Mouse (Mus musculus) liver, embryonic 11.5 days (tissue): ENCODE data around the gene D930048N14Rik. TPM values are rescaled to one million over a fixed set of nuclear protein-coding genes. Genes with fewer than 3 reads are reported as not detected.
A peak's percentile ranks its signal among the peaks of the same experiment; 100 is the strongest.
"Not testable (repeated sequence)": the region's sequence is repeated elsewhere in the genome, so short reads cannot be mapped to it uniquely, and the experiment has no call there.

Experiments used
- ATAC-seq: fragments of 200-750 bp; cut with Nextera tagmentation; replicated peaks from 2 replicates; pipeline ENCODE4 v1.8.0; 2017; ENCODE audit warnings: moderate number of reproducible peaks, mild to moderate bottlenecking, moderate TSS enrichment, moderate library complexity; ENCODE audit not compliant: low FRiP score
- DNase-seq: peaks from one replicate; pipeline ENCODE4 v3.0.0-alpha.2; 2017; ENCODE audit warnings: low spot score
- H3K27ac ChIP-seq: fragments of 300-500 bp; sonication (generic); 2 replicates; pipeline ENCODE4 v1.5.1; 2014; ENCODE audit warnings: mild to moderate bottlenecking, low read depth, low read length, control low read depth
- H3K27me3 ChIP-seq: fragments of 300-500 bp; sonication (generic); replicated peaks from 2 replicates; pipeline ENCODE4 v1.6.1; 2014; ENCODE audit warnings: low read length, mixed read lengths; ENCODE audit not compliant: control insufficient read depth, insufficient read depth
- H3K36me3 ChIP-seq: fragments of 300-500 bp; sonication (generic); 2 replicates; pipeline ENCODE4 v1.6.1; 2014; ENCODE audit warnings: mild to moderate bottlenecking, low read length, moderate library complexity, mixed read lengths; ENCODE audit not compliant: control insufficient read depth, insufficient read depth
- H3K4me1 ChIP-seq: fragments of 300-500 bp; sonication (generic); replicated peaks from 2 replicates; pipeline ENCODE4 v1.6.1; 2014; ENCODE audit warnings: low read length, mixed read lengths; ENCODE audit not compliant: control insufficient read depth, insufficient read depth
- H3K4me2 ChIP-seq: fragments of 300-500 bp; sonication (generic); 2 replicates; pipeline ENCODE4 v1.6.1; 2014; ENCODE audit warnings: mild to moderate bottlenecking, control low read depth, moderate library complexity
- H3K4me3 ChIP-seq: fragments of 300-500 bp; sonication (generic); 2 replicates; pipeline ENCODE4 v1.5.1; 2014; ENCODE audit warnings: low read depth, low read length, control low read depth
- H3K9ac ChIP-seq: fragments of 300-500 bp; sonication (generic); 2 replicates; pipeline ENCODE4 v1.6.1; 2014; ENCODE audit warnings: low read depth, low read length, control low read depth
- H3K9me3 ChIP-seq: fragments of 300-500 bp; sonication (generic); 2 replicates; pipeline ENCODE4 v1.6.1; 2016; ENCODE audit warnings: low read length, inconsistent platforms, mixed read lengths; ENCODE audit not compliant: control insufficient read depth
- WGBS: fragments of 180-500 bp; shearing (Covaris S2); extraction: QIAGEN DNeasy Blood & Tissue Kit; methylation state at CpG from one replicate; pipeline ENCODE4 v1.1.7; 2014; 5-methylcytosine and 5-hydroxymethylcytosine counted together
- polyA plus RNA-seq: library from polyadenylated mRNA; unstranded; fragments of >200 nt; fragmentation: Nextera tagmentation; extraction: Ambion mirVana; gene quantifications from 2 replicates; pipeline ENCODE4 v1.2.1, GENCODE M21; 2014

The D930048N14Rik gene
- polyA plus RNA-seq, 1 experiment from 2014 or later = 1.5 TPM

- DNase-seq = not testable (repeated sequence)
- WGBS = 92% methylated on average over 7 of the region's 7 CpGs
Observed at GRCm38 (mm10) chr11:51664747-51665146, 14.0 kb downstream of the D930048N14Rik start.

GRCm38 (mm10) chr11:51670846-51671245, 20.1 kb downstream of the D930048N14Rik start:
- H3K4me2 ChIP-seq = no peak overlapping the region
- ATAC-seq = no peak

More at GRCm38 (mm10) chr11:51664747-51665146, 14.0 kb downstream of the D930048N14Rik start:
- not testable (repeated sequence) for H3K27me3 ChIP-seq, H3K4me1 ChIP-seq, H3K9ac ChIP-seq, H3K4me2 ChIP-seq, H3K27ac ChIP-seq, H3K9me3 ChIP-seq, ATAC-seq, H3K36me3 ChIP-seq, H3K4me3 ChIP-seq

GRCm38 (mm10) chr11:51671376-51671775, 20.6 kb downstream of the D930048N14Rik start:
- H3K4me3 ChIP-seq = no peak overlapping the region
- DNase-seq = no peak
- H3K27me3 ChIP-seq = no peaks in the 10 kb centered on the region
- no peak overlapping the region for H3K9ac ChIP-seq
- no peak overlapping the region for H3K4me2 ChIP-seq
- H3K36me3 ChIP-seq = no peaks in the 10 kb centered on the region
- ATAC-seq = no peak
- no peaks in the 10 kb centered on the region for H3K9me3 ChIP-seq
- H3K27ac ChIP-seq = no peak overlapping the region
- no peaks in the 10 kb centered on the region for H3K4me1 ChIP-seq
- 74% methylated on average over 2 of the region's 2 CpGs for WGBS

More at GRCm38 (mm10) chr11:51670846-51671245, 20.1 kb downstream of the D930048N14Rik start:
- no peaks in the 10 kb centered on the region for H3K9me3 ChIP-seq
- DNase-seq = no peak
- no peak overlapping the region for H3K4me3 ChIP-seq
- no peaks in the 10 kb centered on the region for H3K36me3 ChIP-seq
- 90% methylated on average over 7 of the region's 7 CpGs for WGBS
- H3K27me3 ChIP-seq = no peaks in the 10 kb centered on the region
- no peaks in the 10 kb centered on the region for H3K4me1 ChIP-seq
- H3K9ac ChIP-seq = no peak overlapping the region
- H3K27ac ChIP-seq = no peak overlapping the region

GRCm38 (mm10) chr11:51673291-51673690, 22.5 kb downstream of the D930048N14Rik start:
- no peaks in the 10 kb centered on the region for H3K4me1 ChIP-seq
- no peak overlapping the region for H3K27ac ChIP-seq
- DNase-seq (no peak), ATAC-seq (no peak)
- H3K36me3 ChIP-seq = no peaks in the 10 kb centered on the region
- H3K4me2 ChIP-seq = no peak overlapping the region
- no peaks in the 10 kb centered on the region for H3K27me3 ChIP-seq
- whole genome bisulfite sequencing = 86% methylated on average over 9 of the region's 9 CpGs
- no peaks in the 10 kb centered on the region for H3K9me3 ChIP-seq
- no peak overlapping the region for H3K9ac ChIP-seq
- H3K4me3 ChIP-seq = no peak overlapping the region

GRCm38 (mm10) chr11:51675386-51675785, 24.6 kb downstream of the D930048N14Rik start:
- WGBS = 73% methylated on average over 5 of the region's 5 CpGs
- H3K4me1 ChIP-seq = no peaks in the 10 kb centered on the region

GRCm38 (mm10) chr11:51677737-51678418, 27.1 kb downstream of the D930048N14Rik start:
- Histone ChIP-seq H3K4me1 (0 out of 2 replicates have a peak, but pooled peaks cover 2% of the 10 kb centered on the region), H3K9ac (no peak overlapping the region)
- WGBS = 57% methylated on average over 6 of the region's 6 CpGs

More at GRCm38 (mm10) chr11:51675386-51675785, 24.6 kb downstream of the D930048N14Rik start:
- no peaks in the 10 kb centered on the region for H3K36me3 ChIP-seq
- H3K4me2 ChIP-seq = no peak overlapping the region
- H3K27me3 ChIP-seq = no peaks in the 10 kb centered on the region
- H3K27ac ChIP-seq = no peak overlapping the region
- H3K9me3 ChIP-seq = no peaks in the 10 kb centered on the region
- ATAC-seq = no peak
- H3K4me3 ChIP-seq = no peak overlapping the region
- no peak for DNase-seq
- H3K9ac ChIP-seq = no peak overlapping the region

GRCm38 (mm10) chr11:51679466-51679865, 28.7 kb downstream of the D930048N14Rik start:
- 71% methylated on average over 3 of the region's 3 CpGs for WGBS
- H3K4me2 ChIP-seq = no peak overlapping the region
- DNase-seq = no peak
- ATAC-seq = no peak
- H3K9ac ChIP-seq = no peak overlapping the region
- no peaks in the 10 kb centered on the region for H3K36me3 ChIP-seq
- no peak overlapping the region for H3K4me3 ChIP-seq
- H3K27me3 ChIP-seq = no peaks in the 10 kb centered on the region
- no peak overlapping the region for H3K27ac ChIP-seq
- no peaks in the 10 kb centered on the region for H3K9me3 ChIP-seq
- 0 out of 2 replicates have a peak, but pooled peaks cover 2% of the 10 kb centered on the region for H3K4me1 ChIP-seq

More at GRCm38 (mm10) chr11:51677737-51678418, 27.1 kb downstream of the D930048N14Rik start:
- Histone ChIP-seq H3K27me3 (no peaks in the 10 kb centered on the region), H3K27ac (no peak overlapping the region), H3K9me3 (no peaks in the 10 kb centered on the region), H3K36me3 (no peaks in the 10 kb centered on the region), H3K4me2 (no peak overlapping the region), H3K4me3 (no peak overlapping the region)
- DNase-seq = no peak
- no peak for ATAC-seq

GRCm38 (mm10) chr11:51681324-51681975, 30.7 kb downstream of the D930048N14Rik start:
- H3K4me2 ChIP-seq = peak overlapping the region; percentile 53
- DNase-seq (peak; percentile 76), ATAC-seq (peak; percentile 70)
- peak overlapping the region; percentile 18; the same call in 1 of the 2 replicates for H3K4me3 ChIP-seq
- H3K9me3 ChIP-seq = no peaks in the 10 kb centered on the region
- H3K9ac ChIP-seq = peak overlapping the region; percentile 42; the same call in 1 of the 2 replicates
- no peak overlapping the region for H3K27ac ChIP-seq
- 29% methylated on average over 13 of the region's 13 CpGs for WGBS
- H3K27me3 ChIP-seq = no peaks in the 10 kb centered on the region
- H3K4me1 ChIP-seq = 0 out of 2 replicates have a peak, but pooled peaks cover 2% of the 10 kb centered on the region
- H3K36me3 ChIP-seq = no peaks in the 10 kb centered on the region
